Mouse (Mus musculus) bone marrow macrophage, adult 2 months (primary cell): ENCODE results near the gene Serpini2.

Experiments used
- CTCF ChIP-seq: IDR thresholded peaks from 2 replicates; pipeline ENCODE4 v1.5.1; 2012; ENCODE audit warnings: low read depth, mild to moderate bottlenecking, low read length, moderate library complexity
- POLR2A ChIP-seq: IDR thresholded peaks from 2 replicates; pipeline ENCODE4 v1.6.1; 2012; ENCODE audit warnings: mild to moderate bottlenecking, low read depth, low read length, borderline replicate concordance

GRCm38 (mm10) chr3:75304621-75305020 lies 34.7 kb upstream of the Serpini2 start:
- TF ChIP-seq CTCF (no peak), POLR2A (no peak)
